Mouse (Mus musculus) midbrain, embryonic 12.5 days (tissue): ENCODE measurements around the gene Snapc3. TPM values are rescaled to one million over a fixed set of nuclear protein-coding genes. Genes with fewer than 3 reads are reported as not detected.
A peak's percentile ranks its signal among the peaks of the same experiment; 100 is the strongest.

Experiments used
- ATAC-seq: fragments of 200-750 bp; cut with Nextera tagmentation; 2 replicates; pipeline ENCODE4 v1.8.0; 2017; ENCODE audit warnings: low read depth, moderate TSS enrichment, moderate library complexity; ENCODE audit not compliant: low FRiP score
- H3K27ac ChIP-seq: fragments of 300-500 bp; sonication (generic); replicated peaks from 2 replicates; pipeline ENCODE4 v1.5.1; 2016; ENCODE audit warnings: mild to moderate bottlenecking
- H3K27me3 ChIP-seq: fragments of 300-500 bp; sonication (generic); 2 replicates; pipeline ENCODE4 v1.6.1; 2016; ENCODE audit warnings: mild to moderate bottlenecking
- H3K36me3 ChIP-seq: fragments of 300-500 bp; sonication (generic); 2 replicates; pipeline ENCODE4 v1.6.1; 2016
- H3K4me1 ChIP-seq: fragments of 300-500 bp; sonication (generic); 2 replicates; pipeline ENCODE4 v1.6.1; 2016
- H3K4me2 ChIP-seq: fragments of 300-500 bp; sonication (generic); replicated peaks from 2 replicates; pipeline ENCODE4 v1.6.1; 2016; ENCODE audit warnings: mild to moderate bottlenecking, moderate library complexity
- H3K4me3 ChIP-seq: fragments of 300-500 bp; sonication (generic); 2 replicates; pipeline ENCODE4 v1.5.1; 2016; ENCODE audit warnings: mild to moderate bottlenecking
- H3K9ac ChIP-seq: fragments of 300-500 bp; sonication (generic); replicated peaks from 2 replicates; pipeline ENCODE4 v1.6.1; 2016; ENCODE audit warnings: mild to moderate bottlenecking, moderate library complexity
- H3K9me3 ChIP-seq: fragments of 300-500 bp; sonication (generic); 2 replicates; pipeline ENCODE4 v1.6.1; 2016; ENCODE audit warnings: mild to moderate bottlenecking
- WGBS: fragments of 180-500 bp; shearing (Covaris S2); methylation state at CpG from one replicate; pipeline ENCODE4 v1.1.7; 2016; 5-methylcytosine and 5-hydroxymethylcytosine counted together
- polyA plus RNA-seq: library from polyadenylated mRNA; unstranded; fragments of >200 nt; fragmentation: Nextera tagmentation; extraction: Ambion mirVana; gene quantifications from 2 replicates; pipeline ENCODE4 v1.2.1, GENCODE M21; 2016

Snapc3 gene
- polyA plus RNA-seq, 1 experiment from 2014 or later = 80.1 TPM

DNA sequence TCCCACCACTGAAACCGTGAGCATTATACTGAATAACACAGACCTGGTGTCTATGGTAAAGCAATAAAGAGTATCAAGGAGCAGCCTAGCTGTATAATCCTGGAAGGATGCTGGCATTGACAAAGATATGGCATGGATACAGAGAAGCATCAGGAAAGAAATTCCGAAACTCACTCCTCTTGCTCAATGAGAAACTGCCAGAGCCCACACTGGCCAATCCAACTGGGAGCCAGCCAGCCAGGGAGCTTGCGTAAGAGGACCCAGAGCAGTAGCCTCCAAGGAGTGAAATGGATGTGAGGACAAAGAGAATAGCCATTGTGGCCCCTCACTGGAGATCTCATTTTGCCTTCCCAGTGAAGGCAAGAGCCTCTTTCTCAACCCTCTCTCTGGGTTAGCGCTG, 21.2 kb upstream of the Snapc3 start:
- Histone ChIP-seq H3K4me2 (no peak overlapping the region), H3K9me3 (no peaks in the 10 kb centered on the region), H3K9ac (no peak overlapping the region), H3K36me3 (no peaks in the 10 kb centered on the region), H3K27me3 (no peaks in the 10 kb centered on the region), H3K4me3 (no peak overlapping the region), H3K4me1 (no peaks in the 10 kb centered on the region), H3K27ac (no peak overlapping the region)
- 95% methylated on average over 4 of the region's 4 CpGs for WGBS
- no peak for ATAC-seq

- 84% methylated on average over 9 of the region's 9 CpGs for WGBS
- H3K9me3 ChIP-seq = no peaks in the 10 kb centered on the region
- no peak overlapping the region for H3K27ac ChIP-seq
- no peak overlapping the region for H3K9ac ChIP-seq
- no peaks in the 10 kb centered on the region for H3K4me1 ChIP-seq
- ATAC-seq = no peak
- no peaks in the 10 kb centered on the region for H3K27me3 ChIP-seq
- no peaks in the 10 kb centered on the region for H3K36me3 ChIP-seq
- no peak overlapping the region for H3K4me2 ChIP-seq
- H3K4me3 ChIP-seq = no peak overlapping the region
Observed at GRCm38 (mm10) chr4:83396996-83397770, 20.3 kb upstream of the Snapc3 start.

DNA sequence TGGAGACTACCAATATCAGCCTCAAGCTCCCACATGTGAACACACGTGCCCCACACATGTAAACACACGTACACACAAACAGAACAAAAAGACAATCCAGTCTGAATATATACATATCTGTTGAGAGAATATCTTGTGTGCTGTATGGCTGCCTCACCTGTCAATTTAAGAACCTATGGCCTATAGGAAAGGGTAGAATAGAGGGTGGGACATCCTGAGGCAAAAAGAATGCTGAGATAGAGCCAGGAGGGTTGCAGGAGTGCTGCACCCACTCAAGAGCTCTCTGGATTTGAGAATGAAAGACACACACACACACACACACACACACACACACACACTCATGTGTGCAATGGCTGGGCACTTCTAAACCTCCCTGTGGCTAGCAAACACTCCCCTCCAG, 19.0 kb upstream of the Snapc3 start:
- Histone ChIP-seq H3K27me3 (no peaks in the 10 kb centered on the region), H3K36me3 (no peaks in the 10 kb centered on the region), H3K4me2 (no peak overlapping the region), H3K4me3 (no peak overlapping the region), H3K4me1 (no peaks in the 10 kb centered on the region), H3K9me3 (peaks cover 7% of the 10 kb centered on the region), H3K27ac (no peak overlapping the region), H3K9ac (no peak overlapping the region)
- ATAC-seq = no peak
- WGBS = 87% methylated on average over 2 of the region's 2 CpGs

- Histone ChIP-seq H3K9ac (no peak overlapping the region), H3K27me3 (no peaks in the 10 kb centered on the region)
- 85% methylated on average over 7 of the region's 7 CpGs for WGBS
Observed at GRCm38 (mm10) chr4:83400691-83401595, 16.6 kb upstream of the Snapc3 start.

GRCm38 (mm10) chr4:83401712-83402111, 15.8 kb upstream of the Snapc3 start:
- no peak for ATAC-seq
- Histone ChIP-seq H3K4me1 (no peaks in the 10 kb centered on the region), H3K9ac (no peak overlapping the region), H3K4me2 (no peak overlapping the region), H3K4me3 (no peak overlapping the region), H3K36me3 (no peaks in the 10 kb centered on the region), H3K27ac (no peak overlapping the region), H3K9me3 (peaks cover 8% of the 10 kb centered on the region), H3K27me3 (no peaks in the 10 kb centered on the region)

More at GRCm38 (mm10) chr4:83400691-83401595, 16.6 kb upstream of the Snapc3 start:
- Histone ChIP-seq H3K36me3 (no peaks in the 10 kb centered on the region), H3K27ac (no peak overlapping the region), H3K4me3 (no peak overlapping the region), H3K9me3 (peaks cover 8% of the 10 kb centered on the region), H3K4me1 (no peaks in the 10 kb centered on the region), H3K4me2 (no peak overlapping the region)
- ATAC-seq = no peak

DNA sequence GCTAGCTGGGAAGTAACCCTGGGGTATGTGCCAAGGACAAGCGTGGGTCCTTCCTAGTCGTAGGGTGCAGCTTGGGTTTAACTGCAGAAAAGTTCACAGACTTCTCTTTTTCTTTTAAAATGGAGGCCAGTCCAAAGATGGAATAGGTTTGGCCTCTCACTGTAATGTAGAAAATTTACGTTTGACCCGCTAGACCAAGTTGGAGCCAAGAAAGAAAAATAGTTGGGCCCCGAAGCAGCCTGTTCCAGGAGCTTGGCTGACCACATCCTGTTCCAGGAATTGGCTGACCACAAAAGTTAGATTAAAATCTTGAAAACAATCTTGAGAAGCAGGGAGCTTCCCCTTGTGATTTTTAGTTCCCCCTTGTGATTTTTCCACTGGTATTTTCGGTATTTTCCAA, 9.8 kb upstream of the Snapc3 start:
- no peak for ATAC-seq
- WGBS = 91% methylated on average over 6 of the region's 6 CpGs

GRCm38 (mm10) chr4:83409867-83410505, 7.5 kb upstream of the Snapc3 start:
- H3K4me3 ChIP-seq = no peak overlapping the region
- no peaks in the 10 kb centered on the region for H3K4me1 ChIP-seq
- H3K27me3 ChIP-seq = no peaks in the 10 kb centered on the region
- ATAC-seq = no peak
- no peak overlapping the region for H3K9ac ChIP-seq
- H3K9me3 ChIP-seq = peaks cover 8% of the 10 kb centered on the region
- H3K27ac ChIP-seq = no peak overlapping the region
- H3K36me3 ChIP-seq = 0 out of 2 replicates have a peak, but pooled peaks cover 3% of the 10 kb centered on the region
- H3K4me2 ChIP-seq = no peak overlapping the region
- WGBS = 97% methylated on average over 4 of the region's 4 CpGs

More for the DNA sequence above, 9.8 kb upstream of the Snapc3 start:
- Histone ChIP-seq H3K4me1 (no peaks in the 10 kb centered on the region), H3K4me3 (no peak overlapping the region), H3K9ac (no peak overlapping the region), H3K9me3 (peaks cover 16% of the 10 kb centered on the region), H3K4me2 (no peak overlapping the region), H3K36me3 (0 out of 2 replicates have a peak, but pooled peaks cover 3% of the 10 kb centered on the region), H3K27me3 (no peaks in the 10 kb centered on the region), H3K27ac (no peak overlapping the region)

- Histone ChIP-seq H3K9ac (no peak overlapping the region), H3K36me3 (0 out of 2 replicates have a peak, but pooled peaks cover 3% of the 10 kb centered on the region), H3K27me3 (no peaks in the 10 kb centered on the region), H3K9me3 (peaks cover 12% of the 10 kb centered on the region), H3K4me1 (peaks cover 5% of the 10 kb centered on the region), H3K4me2 (no peak overlapping the region), H3K27ac (no peak overlapping the region), H3K4me3 (no peak overlapping the region)
- WGBS = 85% methylated on average over 3 of the region's 3 CpGs
- ATAC-seq = no peak
Observed at GRCm38 (mm10) chr4:83412060-83412459, 5.5 kb upstream of the Snapc3 start.

GRCm38 (mm10) chr4:83414241-83414824, 3.2 kb upstream of the Snapc3 start:
- Histone ChIP-seq H3K9ac (no peak overlapping the region), H3K4me1 (peaks cover 15% of the 10 kb centered on the region), H3K36me3 (no peaks in the 10 kb centered on the region), H3K27me3 (no peaks in the 10 kb centered on the region), H3K27ac (no peak overlapping the region), H3K4me2 (no peak overlapping the region), H3K9me3 (0 out of 2 replicates have a peak, but pooled peaks cover 4% of the 10 kb centered on the region), H3K4me3 (no peak overlapping the region)
- WGBS = 78% methylated on average over 5 of the region's 5 CpGs
- no peak for ATAC-seq

DNA sequence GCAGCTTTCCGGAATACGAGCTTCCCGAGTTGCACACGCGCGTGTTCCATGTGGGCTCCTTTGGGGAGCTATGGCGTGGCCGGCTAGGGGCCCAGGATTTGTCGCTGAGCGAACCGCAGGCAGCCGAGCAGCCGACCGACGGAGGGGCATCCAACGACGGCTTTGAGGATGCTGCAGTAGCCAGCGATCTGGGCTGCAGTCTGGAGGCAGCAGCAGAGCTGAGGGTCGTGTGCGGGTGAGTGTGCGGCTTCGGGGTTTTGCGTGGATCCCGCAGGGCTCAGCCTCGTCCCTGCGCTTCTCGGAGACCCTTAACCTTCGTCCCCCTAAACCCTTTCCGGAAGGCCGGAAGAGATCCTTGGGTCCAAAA, 279 bp downstream of the Snapc3 start:
- H3K4me3 ChIP-seq = peak overlapping the region; percentile 75
- H3K9me3 ChIP-seq = 0 out of 2 replicates have a peak, but pooled peaks cover 4% of the 10 kb centered on the region
- peak overlapping the region; percentile 95 for H3K9ac ChIP-seq
- H3K36me3 ChIP-seq = peaks cover 6% of the 10 kb centered on the region
- peak overlapping the region; percentile 67 for H3K4me2 ChIP-seq
- H3K4me1 ChIP-seq = peaks cover 15% of the 10 kb centered on the region
- WGBS = under 1% methylated on average over 30 of the region's 30 CpGs
- no peaks in the 10 kb centered on the region for H3K27me3 ChIP-seq
- H3K27ac ChIP-seq = peak overlapping the region; percentile 83
- ATAC-seq = no peak

- ATAC-seq = no peak
- H3K4me2 ChIP-seq = peak overlapping the region; percentile 67
- peak overlapping the region; percentile 75 for H3K4me3 ChIP-seq
- peaks cover 16% of the 10 kb centered on the region for H3K36me3 ChIP-seq
- H3K9ac ChIP-seq = peak overlapping the region; percentile 95; the same call in 1 of the 2 replicates
- no peaks in the 10 kb centered on the region for H3K27me3 ChIP-seq
- H3K4me1 ChIP-seq = peaks cover 15% of the 10 kb centered on the region
- H3K9me3 ChIP-seq = 0 out of 2 replicates have a peak, but pooled peaks cover 4% of the 10 kb centered on the region
- WGBS = 97% methylated on average over 2 of the region's 2 CpGs
- H3K27ac ChIP-seq = no peak overlapping the region
Observed at GRCm38 (mm10) chr4:83418781-83419180, 1.3 kb downstream of the Snapc3 start.
